Mouse (Mus musculus) T-helper 2 cell (primary cell): ENCODE results near the gene Polg2.
"Not testable (repeated sequence)": the region's sequence is repeated elsewhere in the genome, so short reads cannot be mapped to it uniquely, and the experiment has no call there.

Source experiments
- in situ Hi-C: fragments of 300-600 bp; cut with MboI, MseI; formaldehyde crosslinking; loops from one replicate; pipeline ENCODE4 v1.15.1; 2025; ENCODE audit warnings: high pct_unique_total_duplicates

The Polg2 gene

DNA sequence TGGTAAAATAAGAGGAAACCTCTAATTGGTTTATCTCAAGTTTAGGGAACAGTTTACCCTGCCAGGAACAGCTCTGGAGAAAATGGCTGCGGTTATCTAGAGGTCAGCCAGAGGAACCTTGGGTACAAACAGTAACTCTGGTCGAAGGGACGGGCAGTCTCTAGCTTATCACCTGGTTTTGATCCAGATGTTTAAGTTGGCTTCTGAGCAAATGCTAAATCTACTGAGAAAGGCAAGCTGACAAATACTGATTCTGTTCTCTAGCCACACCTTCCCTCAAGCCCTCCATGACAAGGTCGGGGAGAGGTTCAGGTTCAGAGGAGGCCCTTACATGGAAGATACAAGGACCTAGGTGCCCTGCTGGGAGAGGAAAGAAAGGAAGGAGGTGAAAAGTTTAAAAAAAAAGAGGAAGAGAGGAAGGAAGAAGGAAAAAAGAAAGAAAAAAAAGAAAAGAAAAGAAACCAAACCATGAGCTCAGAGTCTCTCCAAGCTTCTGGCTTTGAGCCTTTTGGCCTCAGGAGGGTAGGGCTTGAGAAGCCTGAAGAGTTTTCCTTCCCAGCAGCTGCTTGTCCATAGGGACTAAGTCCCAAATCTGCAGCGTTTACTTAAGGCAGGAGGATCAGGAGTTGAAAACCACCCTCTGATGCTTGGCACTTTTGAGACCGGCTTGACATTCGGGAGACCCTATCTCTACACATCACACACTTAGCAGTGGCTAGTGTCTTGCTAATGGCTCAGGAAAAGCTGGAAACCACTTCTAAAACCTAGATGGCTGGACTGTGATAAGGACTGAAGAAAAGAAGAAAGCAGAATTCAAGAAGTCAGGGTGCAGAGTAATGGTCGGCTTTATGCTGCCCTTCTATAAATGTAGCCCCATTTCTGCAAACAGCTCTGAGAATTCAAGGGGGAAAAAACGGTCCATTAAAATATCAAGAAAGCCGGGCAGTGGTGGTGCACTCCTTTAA lies 50.7 kb downstream of the Polg2 start:
- in situ Hi-C loops, result no loop called here

DNA sequence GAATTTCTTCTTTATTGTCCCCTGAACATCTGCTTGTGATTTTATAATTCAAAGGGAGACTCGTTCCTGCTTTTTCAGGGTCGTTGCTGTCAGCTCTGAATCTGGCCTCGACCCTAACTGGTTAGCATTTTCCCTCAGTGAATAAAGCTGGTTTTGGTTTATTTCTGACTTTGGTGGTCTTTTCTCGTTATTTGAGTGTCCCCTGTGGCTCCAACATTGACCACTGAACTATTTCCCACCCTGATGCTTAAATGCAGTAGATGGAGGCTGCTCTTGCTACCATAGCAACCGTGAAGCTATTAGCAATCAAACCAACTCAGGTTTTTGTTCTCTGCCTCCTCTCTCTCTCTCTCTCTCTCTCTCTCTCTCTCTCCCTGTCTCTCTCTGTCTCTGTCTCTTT lies 51.4 kb downstream of the Polg2 start:
- in situ Hi-C loops, result no loop called here

DNA sequence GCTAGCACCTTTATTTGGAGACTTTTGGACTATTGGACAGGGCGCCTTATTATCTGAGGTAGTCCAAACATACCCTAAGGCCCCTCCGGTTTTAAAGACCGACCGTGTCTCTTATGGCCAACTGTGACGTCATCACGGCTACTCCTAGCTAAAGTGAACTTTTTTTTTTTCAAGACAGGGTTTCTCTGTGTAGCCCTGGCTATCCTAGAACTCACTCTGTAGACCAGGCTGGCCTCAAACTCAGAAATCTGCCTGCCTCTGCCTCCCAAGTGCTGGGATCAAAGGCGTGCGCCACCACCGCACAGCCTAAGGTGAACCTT lies 54.5 kb downstream of the Polg2 start:
- in situ Hi-C loops, result not testable (repeated sequence)

DNA sequence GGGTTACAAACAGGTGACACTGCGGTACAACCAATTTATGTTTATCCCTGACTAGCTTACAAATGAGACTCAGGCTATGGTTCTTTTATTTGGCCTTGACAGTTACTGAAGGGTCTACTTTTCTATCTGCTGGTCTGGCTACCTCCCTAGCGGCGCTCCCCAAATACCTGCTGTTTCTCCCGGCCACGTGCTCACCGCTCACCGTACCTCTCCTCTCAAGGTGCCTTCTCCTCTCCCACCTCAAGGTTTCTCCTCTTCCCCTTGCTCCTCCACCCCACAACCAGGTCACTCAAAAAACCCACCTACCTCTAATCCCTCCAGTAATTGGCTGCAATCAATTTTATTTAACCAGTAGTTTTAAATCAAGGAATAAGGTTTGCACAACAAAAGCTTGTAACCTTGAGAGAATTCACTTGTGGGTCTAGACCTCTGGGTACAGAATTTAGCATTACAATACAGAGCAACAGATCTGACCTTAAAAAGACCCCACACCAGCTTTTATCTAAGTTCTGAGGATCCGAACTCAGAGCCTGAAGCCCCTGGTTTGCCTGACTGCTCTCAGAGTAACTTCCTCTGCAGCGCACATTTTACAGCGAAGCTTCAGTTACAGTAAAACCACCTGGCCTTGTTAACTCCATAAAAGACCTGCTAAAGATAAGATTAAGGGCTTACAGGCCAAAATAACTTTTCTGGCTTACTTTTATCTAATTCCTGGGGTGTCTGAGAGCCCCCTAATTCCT lies 55.0 kb downstream of the Polg2 start:
- in situ Hi-C loops, result no loop called here

DNA sequence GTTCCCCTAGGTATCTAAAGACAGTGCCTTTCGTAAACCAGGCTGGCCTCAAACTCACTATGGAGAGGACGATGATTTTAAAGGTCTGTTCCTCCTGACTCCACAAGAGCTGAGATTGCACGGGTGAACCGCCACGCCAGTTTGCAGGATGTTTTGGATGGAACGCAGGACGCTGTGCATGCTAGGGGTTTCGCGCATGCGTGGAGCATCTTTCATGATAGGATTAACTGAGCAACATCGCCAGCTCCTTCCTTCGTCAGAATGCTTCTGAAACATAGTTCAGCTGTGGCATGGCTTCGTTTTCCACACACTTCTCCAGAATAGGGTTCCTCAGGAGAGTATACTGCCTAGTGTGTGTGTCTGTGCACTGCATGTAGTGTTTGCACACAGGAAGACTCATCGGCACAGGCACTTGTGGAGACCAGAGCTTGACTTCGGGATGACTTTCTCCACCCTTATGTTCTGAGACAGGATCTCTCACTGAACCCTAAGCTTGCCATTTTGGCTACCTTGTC lies 55.7 kb downstream of the Polg2 start:
- in situ Hi-C loops, result no loop called here

DNA sequence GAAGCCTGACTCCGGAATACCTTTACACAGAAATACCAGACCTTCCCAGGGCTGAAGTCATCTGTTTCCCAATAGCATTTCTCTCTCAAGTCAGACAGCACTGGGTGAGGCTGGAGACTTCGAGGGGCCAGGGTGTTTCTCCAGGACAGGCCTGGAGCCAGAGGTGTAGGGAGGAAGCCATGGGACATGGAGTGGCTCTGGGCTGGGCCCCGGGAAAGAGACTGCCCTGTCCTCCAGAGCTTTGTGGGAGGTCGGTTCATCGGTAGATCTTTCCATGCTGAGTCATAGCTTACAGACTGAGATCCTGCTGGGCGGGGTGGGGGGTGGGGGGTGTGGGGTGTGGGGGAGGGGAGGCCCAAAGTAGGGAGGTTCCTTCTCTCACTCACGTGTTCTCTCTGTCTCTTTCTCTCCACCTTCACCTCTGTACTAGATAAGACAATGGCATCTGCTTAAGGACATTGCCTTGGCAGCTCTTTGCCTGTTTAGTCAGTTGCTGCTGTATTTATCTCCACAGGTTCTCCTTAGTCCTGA lies 56.4 kb downstream of the Polg2 start:
- in situ Hi-C loops, result no loop called here

DNA sequence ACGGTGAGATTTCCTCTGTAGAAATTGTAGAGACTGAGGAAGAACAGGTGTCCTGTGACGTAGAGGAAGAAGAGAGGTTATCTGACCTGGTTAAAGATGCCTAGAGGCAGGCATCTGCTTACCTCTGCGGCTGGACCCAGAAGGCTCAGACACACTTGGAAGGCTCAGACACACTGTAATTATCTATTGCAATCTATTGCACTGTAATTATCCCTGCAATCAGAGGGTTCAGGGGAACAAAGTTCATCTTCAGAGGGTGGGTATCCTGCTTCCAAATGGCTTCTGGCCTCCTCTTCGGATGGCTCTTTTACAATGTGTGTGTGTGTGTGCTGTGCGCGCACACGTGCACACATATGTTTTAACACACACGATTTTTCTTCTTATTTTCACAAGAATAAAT lies 59.0 kb downstream of the Polg2 start:
- in situ Hi-C loops, result no loop called here
